Mouse (Mus musculus): ENCODE results near the gene Prkn.

- TF ChIP-seq POLR2A (IDR thresholded peaks at IDR 0.05; ENCODE audit: insufficient read depth, low read depth, low read length) (no peak), CTCF (IDR thresholded peaks at IDR 0.05) (no peak), EP300 (IDR thresholded peaks at IDR 0.05; ENCODE audit: insufficient read depth, low read depth, low read length) (no peak)
Measured at GRCm38 (mm10) chr17:11767301-11767700, 927.1 kb downstream of the Prkn start.
